Mouse (Mus musculus): Measurements from ENCODE around the gene Impg1.
A peak's percentile ranks its signal among the peaks of the same experiment; 100 is the strongest.
"Not testable (repeated sequence)": the region's sequence is repeated elsewhere in the genome, so short reads cannot be mapped to it uniquely, and the experiment has no call there.

The Impg1 gene

GRCm38 (mm10) chr9:80344451-80345000 lies 120.8 kb downstream of the Impg1 start:
- DNase-seq (ENCODE audit: low spot score in 2 of 2) = no peak

- DNase-seq (ENCODE audit: low spot score in 2 of 2) = no peak
Measured at GRCm38 (mm10) chr9:80342520-80342919, 122.8 kb downstream of the Impg1 start.

DNA sequence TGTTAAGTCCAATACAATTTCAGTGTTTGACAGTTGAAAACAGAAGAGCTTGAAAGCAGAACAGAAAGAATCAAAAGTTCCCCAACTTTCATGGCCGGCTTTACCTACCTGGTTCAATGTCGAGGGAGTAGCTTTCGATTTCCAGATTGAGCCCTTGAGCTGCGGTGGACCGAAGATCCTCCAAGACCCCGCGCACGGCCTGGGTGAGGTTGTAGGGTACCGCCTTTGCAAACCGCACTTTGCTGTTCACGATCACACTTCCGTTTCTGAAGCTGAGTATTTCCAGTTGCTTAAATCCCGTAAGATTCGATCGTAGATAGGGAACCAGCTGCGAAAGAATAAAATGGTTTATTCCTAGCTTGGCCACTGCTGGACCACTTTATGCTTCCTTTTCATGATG lies 123.5 kb downstream of the Impg1 start:
- DNase-seq (ENCODE audit: low spot score in 2 of 2) = no peak

- peak in 1 of 2 experiments; percentile 27 for DNase-seq (ENCODE audit: low spot score in 2 of 2)
Measured at GRCm38 (mm10) chr9:80340927-80341326, 124.4 kb downstream of the Impg1 start.

DNA sequence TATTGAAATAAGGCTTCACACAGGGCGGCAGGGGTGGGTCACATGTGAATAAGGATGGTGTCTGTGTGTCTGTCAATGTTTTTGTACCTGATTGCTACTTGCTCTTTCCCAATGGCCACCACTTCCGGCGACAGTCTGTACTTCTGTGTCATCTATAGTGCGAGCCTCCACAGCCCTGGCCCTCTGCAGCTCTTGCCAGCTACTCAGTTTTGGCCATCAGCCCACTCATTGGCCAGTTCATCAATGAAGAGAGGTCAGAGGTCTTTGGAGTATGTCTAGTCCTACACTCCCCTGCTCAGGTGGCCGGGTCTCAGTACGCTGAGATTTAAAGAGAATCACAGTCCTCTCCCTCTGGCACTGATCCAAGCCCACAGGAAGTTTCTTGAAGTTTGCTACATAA lies 127.3 kb downstream of the Impg1 start:
- DNase-seq (ENCODE audit: low spot score in 2 of 2) = no peak

GRCm38 (mm10) chr9:80335660-80336357 lies 129.5 kb downstream of the Impg1 start:
- no peak for DNase-seq (ENCODE audit: low spot score in 2 of 2)

GRCm38 (mm10) chr9:80333998-80334605 lies 131.2 kb downstream of the Impg1 start:
- no peak for DNase-seq (ENCODE audit: low spot score in 2 of 2)

DNA sequence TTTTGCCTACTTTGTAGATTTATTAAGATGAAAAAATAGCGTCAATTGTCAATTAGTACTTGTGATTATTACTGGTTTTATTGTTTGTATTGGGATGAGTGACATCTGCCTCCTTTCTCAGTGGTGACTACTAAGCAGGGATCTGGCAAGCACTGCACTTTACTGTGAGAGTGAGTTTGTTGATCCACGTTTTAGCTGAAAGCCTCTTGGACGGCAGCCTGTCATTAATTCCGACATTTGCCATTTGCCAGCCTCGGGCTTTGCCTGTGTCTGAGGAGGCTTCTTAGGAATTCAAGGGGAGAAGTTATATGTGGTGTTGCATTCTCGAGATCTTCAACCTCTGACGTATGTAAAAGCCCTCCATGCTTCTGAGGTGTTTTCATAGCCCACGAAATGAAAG lies 131.8 kb downstream of the Impg1 start:
- DNase-seq (ENCODE audit: low spot score in 2 of 2) = no peak

- peak; percentile 23 to 60 for DNase-seq (ENCODE audit: low spot score in 2 of 2)
Measured at GRCm38 (mm10) chr9:80332153-80332552, 133.1 kb downstream of the Impg1 start.

GRCm38 (mm10) chr9:80321051-80321887 lies 144.0 kb downstream of the Impg1 start:
- DNase-seq (ENCODE audit: low spot score in 2 of 2) = not testable (repeated sequence)

DNA sequence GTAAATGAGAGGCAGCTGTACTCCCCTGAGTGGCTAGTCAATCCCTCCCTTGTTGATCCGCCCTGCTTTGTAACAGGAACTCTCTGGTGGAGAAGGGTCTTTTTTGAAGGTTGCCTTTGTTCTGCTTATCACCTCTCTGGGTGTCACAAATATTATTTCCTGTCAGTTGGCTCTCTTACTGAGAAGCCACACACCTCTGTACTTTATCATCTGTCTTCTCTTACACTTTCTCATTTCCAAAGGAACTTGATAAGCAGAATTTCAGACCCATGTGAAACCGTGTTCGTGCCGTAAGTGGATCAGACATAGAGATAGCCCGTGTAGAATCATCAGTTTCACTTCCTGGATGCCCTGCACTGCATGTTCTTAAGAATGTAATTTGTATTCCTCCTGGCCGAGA lies 147.3 kb downstream of the Impg1 start:
- DNase-seq (ENCODE audit: low spot score in 2 of 2) = no peak

DNA sequence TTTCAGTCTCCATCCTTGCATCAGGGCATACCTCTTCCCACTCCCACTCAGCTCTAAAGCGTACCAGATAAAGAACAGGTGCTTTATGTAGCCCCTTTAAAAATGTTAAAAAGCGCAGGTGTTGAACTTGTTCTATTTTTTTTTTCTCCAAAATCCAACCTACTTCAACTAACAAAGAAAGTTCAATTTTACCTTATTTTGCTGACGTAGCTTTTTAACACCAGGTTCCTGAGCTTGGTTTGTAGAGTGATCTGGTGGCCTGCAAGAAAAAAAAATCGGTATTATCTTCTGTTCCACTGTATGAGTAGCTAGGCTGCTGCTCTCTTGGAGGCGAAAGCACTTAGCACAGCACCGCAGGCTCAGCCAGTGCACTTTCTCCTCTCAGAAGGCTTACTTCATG lies 149.4 kb downstream of the Impg1 start:
- DNase-seq (ENCODE audit: low spot score in 2 of 2) = no peak

- DNase-seq (ENCODE audit: low spot score in 2 of 2) = no peak
Measured at GRCm38 (mm10) chr9:80313610-80314009, 151.7 kb downstream of the Impg1 start.

- no peak for DNase-seq (ENCODE audit: low spot score in 2 of 2)
Measured at GRCm38 (mm10) chr9:80307629-80308028, 157.7 kb downstream of the Impg1 start.

- no peak for DNase-seq (ENCODE audit: low spot score in 2 of 2)
Measured at GRCm38 (mm10) chr9:80306853-80307252, 158.4 kb downstream of the Impg1 start.

DNA sequence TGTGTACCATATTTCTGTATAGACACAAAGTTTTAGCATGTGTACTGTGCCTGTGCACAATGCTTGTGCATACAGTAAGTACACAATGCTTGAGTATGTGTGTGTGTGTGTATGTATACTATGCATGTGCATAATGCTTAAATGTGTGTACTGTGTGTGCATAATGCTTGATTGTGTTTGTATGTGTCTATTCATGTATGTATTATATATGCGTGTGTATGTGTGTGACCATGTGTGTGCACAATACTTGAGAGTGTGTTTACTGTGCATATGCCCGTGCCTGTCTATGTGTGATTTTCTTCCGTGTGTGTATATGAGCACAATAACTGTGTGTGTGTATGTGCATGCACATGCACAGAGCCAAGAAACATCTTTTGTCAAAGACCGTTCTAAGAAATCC lies 158.9 kb downstream of the Impg1 start:
- DNase-seq (ENCODE audit: low spot score in 2 of 2) = no peak

GRCm38 (mm10) chr9:80303518-80303917 lies 161.8 kb downstream of the Impg1 start:
- no peak for DNase-seq (ENCODE audit: low spot score in 2 of 2)

DNA sequence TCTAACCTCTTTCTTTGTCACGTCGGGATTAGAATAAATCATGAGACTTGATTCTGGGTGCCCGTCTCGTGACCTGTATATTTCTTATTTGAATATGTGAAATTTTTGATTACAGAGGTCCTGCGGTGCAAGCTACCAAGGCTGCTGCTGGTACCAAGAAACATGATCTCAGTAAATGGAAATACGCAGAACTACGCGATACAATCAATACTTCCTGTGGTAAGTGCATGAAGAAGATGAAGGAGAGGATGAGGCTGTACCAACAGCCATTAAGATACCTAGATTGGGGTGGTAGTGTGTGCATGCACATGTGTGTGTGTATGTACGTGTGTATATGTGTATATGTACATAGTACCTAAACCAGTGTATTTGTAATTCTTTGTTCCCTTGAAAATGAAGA lies 166.2 kb downstream of the Impg1 start:
- no peak for DNase-seq (ENCODE audit: low spot score in 2 of 2)

DNA sequence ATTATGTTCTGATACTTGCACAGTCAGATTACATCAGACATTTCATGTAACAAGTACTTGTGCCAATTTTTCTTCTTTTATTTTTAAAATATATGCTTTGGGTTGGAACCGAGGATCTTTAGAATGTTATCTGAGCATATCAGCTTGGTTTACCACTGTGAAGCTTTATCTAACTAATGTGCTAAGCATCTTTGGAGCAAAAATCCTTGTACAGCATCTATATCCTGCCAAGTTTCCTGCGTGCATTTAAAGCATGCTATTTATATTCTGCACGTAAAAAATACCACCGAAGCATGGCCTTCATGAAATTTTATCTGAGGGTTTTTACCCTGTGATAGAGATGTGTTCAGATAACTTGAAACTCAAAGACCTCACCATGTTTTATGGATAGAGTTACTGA lies 169.2 kb downstream of the Impg1 start:
- no peak for DNase-seq (ENCODE audit: low spot score in 2 of 2)

GRCm38 (mm10) chr9:80293056-80293584 lies 172.2 kb downstream of the Impg1 start:
- DNase-seq (ENCODE audit: low spot score in 2 of 2) = no peak

- DNase-seq (ENCODE audit: low spot score in 2 of 2) = no peak
Measured at GRCm38 (mm10) chr9:80286845-80287244, 178.4 kb downstream of the Impg1 start.

- DNase-seq (ENCODE audit: low spot score in 2 of 2) = no peak
Measured at GRCm38 (mm10) chr9:80284539-80285174, 180.6 kb downstream of the Impg1 start.

Data from urinary bladder, postnatal 4 days (tissue).